Mouse (Mus musculus): ENCODE results near the gene Vmn1r54.

- TF ChIP-seq POLR2A (IDR thresholded peaks at IDR 0.05; ENCODE audit: insufficient read depth, low read length) (no peak), CTCF (IDR thresholded peaks at IDR 0.05; ENCODE audit: low read depth, low read length) (no peak)
These were observed 13.4 kb upstream of the Vmn1r54 start for GRCm38 (mm10) chr6:90232681-90233080.
